Mouse (Mus musculus): ENCODE measurements around the gene Tlr9. TPM values are rescaled to one million over a fixed set of nuclear protein-coding genes. Genes with fewer than 3 reads are reported as not detected.

The Tlr9 gene
- total and polyA plus RNA-seq, 2 experiments from 2014 or later, result 0.04 TPM; not detected in 1

- Histone ChIP-seq H3K4me3 (ENCODE audit: low read depth, low read length) (no peak overlapping the region), H3K36me3 (replicated peaks; ENCODE audit: control insufficient read depth, insufficient read depth, low read length) (peaks cover 80% of the 10 kb centered on the region), H3K27ac (ENCODE audit: low read depth) (peak overlapping the region; percentile 74), H3K9ac (replicated peaks; ENCODE audit: low read depth, low read length) (no peak overlapping the region), H3K9me3 (replicated peaks; ENCODE audit: control insufficient read depth, low read length) (no peaks in the 10 kb centered on the region), H3K4me1 (ENCODE audit: control insufficient read depth, insufficient read depth) (0 out of 2 replicates have a peak, but pooled peaks cover 3% of the 10 kb centered on the region), H3K27me3 (ENCODE audit: control insufficient read depth, insufficient read depth, low read length) (no peaks in the 10 kb centered on the region), H3K4me2 (ENCODE audit: low read depth, low read length) (no peak overlapping the region)
- TF ChIP-seq CTCF (IDR thresholded peaks at IDR 0.05; ENCODE audit: low read depth) (no peak), EP300 (IDR thresholded peaks at IDR 0.05; ENCODE audit: low read depth) (no peak)
- ATAC-seq (ENCODE audit: insufficient read depth, low read depth) (peak; percentile 87), DNase-seq (ENCODE audit: low spot score) (peak; percentile 84)
- 67% methylated on average over 23 of the region's 23 CpGs for WGBS
These were observed 12.9 kb downstream of the Tlr9 start for GRCm38 (mm10) chr9:106235194-106235830.

- no peaks in the 10 kb centered on the region for H3K9me3 ChIP-seq (replicated peaks; ENCODE audit: control insufficient read depth, low read length)
- peak overlapping the region; percentile 74 for H3K27ac ChIP-seq (ENCODE audit: low read depth)
- H3K27me3 ChIP-seq (ENCODE audit: control insufficient read depth, insufficient read depth, low read length), result no peaks in the 10 kb centered on the region
- peaks cover 90% of the 10 kb centered on the region for H3K36me3 ChIP-seq (replicated peaks; ENCODE audit: control insufficient read depth, insufficient read depth, low read length)
- 0 out of 2 replicates have a peak, but pooled peaks cover 3% of the 10 kb centered on the region for H3K4me1 ChIP-seq (ENCODE audit: control insufficient read depth, insufficient read depth)
- no peak for DNase-seq (ENCODE audit: low spot score)
- no peak overlapping the region for H3K9ac ChIP-seq (replicated peaks; ENCODE audit: low read depth, low read length)
- TF ChIP-seq EP300 (IDR thresholded peaks at IDR 0.05; ENCODE audit: low read depth), result no peak
- no peak for TF ChIP-seq CTCF (IDR thresholded peaks at IDR 0.05; ENCODE audit: low read depth)
- no peak overlapping the region for H3K4me2 ChIP-seq (ENCODE audit: low read depth, low read length)
- ATAC-seq (ENCODE audit: insufficient read depth, low read depth), result no peak
- 90% methylated on average over 23 of the region's 23 CpGs for WGBS
- H3K4me3 ChIP-seq (ENCODE audit: low read depth, low read length), result no peak overlapping the region
These were observed 13.9 kb downstream of the Tlr9 start for GRCm38 (mm10) chr9:106236156-106236817.

GRCm38 (mm10) chr9:106236818-106237211, 14.4 kb downstream of the Tlr9 start:
- ATAC-seq (ENCODE audit: insufficient read depth, low read depth), result no peak
- Histone ChIP-seq H3K9ac (replicated peaks; ENCODE audit: low read depth, low read length) (no peak overlapping the region), H3K4me2 (ENCODE audit: low read depth, low read length) (no peak overlapping the region), H3K27ac (ENCODE audit: low read depth) (peak overlapping the region; percentile 8; the same call in 1 of the 2 replicates), H3K4me3 (ENCODE audit: low read depth, low read length) (no peak overlapping the region), H3K36me3 (replicated peaks; ENCODE audit: control insufficient read depth, insufficient read depth, low read length) (peaks cover 95% of the 10 kb centered on the region), H3K9me3 (replicated peaks; ENCODE audit: control insufficient read depth, low read length) (no peaks in the 10 kb centered on the region), H3K27me3 (ENCODE audit: control insufficient read depth, insufficient read depth, low read length) (no peaks in the 10 kb centered on the region), H3K4me1 (ENCODE audit: control insufficient read depth, insufficient read depth) (0 out of 2 replicates have a peak, but pooled peaks cover 3% of the 10 kb centered on the region)
- no peak for TF ChIP-seq EP300 (IDR thresholded peaks at IDR 0.05; ENCODE audit: low read depth)
- no peak for TF ChIP-seq CTCF (IDR thresholded peaks at IDR 0.05; ENCODE audit: low read depth)
- DNase-seq (ENCODE audit: low spot score), result no peak
- WGBS, result 77% methylated on average over 3 of the region's 3 CpGs

GRCm38 (mm10) chr9:106237401-106237800, 15.0 kb downstream of the Tlr9 start:
- TF ChIP-seq CTCF (IDR thresholded peaks at IDR 0.05; ENCODE audit: low read depth) (no peak), EP300 (IDR thresholded peaks at IDR 0.05; ENCODE audit: low read depth) (no peak)
- Histone ChIP-seq H3K27me3 (ENCODE audit: control insufficient read depth, insufficient read depth, low read length) (no peaks in the 10 kb centered on the region), H3K9me3 (replicated peaks; ENCODE audit: control insufficient read depth, low read length) (no peaks in the 10 kb centered on the region), H3K27ac (ENCODE audit: low read depth) (no peak overlapping the region), H3K4me2 (ENCODE audit: low read depth, low read length) (no peak overlapping the region), H3K36me3 (replicated peaks; ENCODE audit: control insufficient read depth, insufficient read depth, low read length) (peaks cover 100% of the 10 kb centered on the region), H3K9ac (replicated peaks; ENCODE audit: low read depth, low read length) (no peak overlapping the region), H3K4me1 (ENCODE audit: control insufficient read depth, insufficient read depth) (0 out of 2 replicates have a peak, but pooled peaks cover 3% of the 10 kb centered on the region), H3K4me3 (ENCODE audit: low read depth, low read length) (no peak overlapping the region)
- DNase-seq (ENCODE audit: low spot score), result no peak
- ATAC-seq (ENCODE audit: insufficient read depth, low read depth), result no peak
- 81% methylated on average over 8 of the region's 8 CpGs for WGBS

- ATAC-seq (ENCODE audit: insufficient read depth, low read depth) (no peak), DNase-seq (ENCODE audit: low spot score) (no peak)
- 0 out of 2 replicates have a peak, but pooled peaks cover 3% of the 10 kb centered on the region for H3K4me1 ChIP-seq (ENCODE audit: control insufficient read depth, insufficient read depth)
- TF ChIP-seq EP300 (IDR thresholded peaks at IDR 0.05; ENCODE audit: low read depth) (no peak), CTCF (IDR thresholded peaks at IDR 0.05; ENCODE audit: low read depth) (no peak)
- no peak overlapping the region for H3K27ac ChIP-seq (ENCODE audit: low read depth)
- H3K4me3 ChIP-seq (ENCODE audit: low read depth, low read length), result no peak overlapping the region
- H3K4me2 ChIP-seq (ENCODE audit: low read depth, low read length), result no peak overlapping the region
- H3K27me3 ChIP-seq (ENCODE audit: control insufficient read depth, insufficient read depth, low read length), result no peaks in the 10 kb centered on the region
- 89% methylated on average over 10 of the region's 10 CpGs for WGBS
- H3K9me3 ChIP-seq (replicated peaks; ENCODE audit: control insufficient read depth, low read length), result no peaks in the 10 kb centered on the region
- H3K9ac ChIP-seq (replicated peaks; ENCODE audit: low read depth, low read length), result no peak overlapping the region
- peaks cover 100% of the 10 kb centered on the region for H3K36me3 ChIP-seq (replicated peaks; ENCODE audit: control insufficient read depth, insufficient read depth, low read length)
These were observed 15.5 kb downstream of the Tlr9 start for GRCm38 (mm10) chr9:106237878-106238277.

All from heart, postnatal 0 days (tissue).